Mouse (Mus musculus) cerebellum, adult 2 months (tissue): ENCODE measurements around the gene Zkscan14.

ENCODE experiments used
- CTCF ChIP-seq: fragments of 200-500 bp; IDR thresholded peaks from 2 replicates; pipeline ENCODE4 v1.5.1; 2011; ENCODE audit warnings: low read depth, mild to moderate bottlenecking, control low read depth, low read length, moderate library complexity, borderline replicate concordance; ENCODE audit not compliant: insufficient read depth
- POLR2A ChIP-seq: fragments of 200-500 bp; IDR thresholded peaks from 2 replicates; pipeline ENCODE4 v1.6.1; 2011; ENCODE audit warnings: low read length, control low read depth, borderline replicate concordance; ENCODE audit not compliant: insufficient read depth

DNA sequence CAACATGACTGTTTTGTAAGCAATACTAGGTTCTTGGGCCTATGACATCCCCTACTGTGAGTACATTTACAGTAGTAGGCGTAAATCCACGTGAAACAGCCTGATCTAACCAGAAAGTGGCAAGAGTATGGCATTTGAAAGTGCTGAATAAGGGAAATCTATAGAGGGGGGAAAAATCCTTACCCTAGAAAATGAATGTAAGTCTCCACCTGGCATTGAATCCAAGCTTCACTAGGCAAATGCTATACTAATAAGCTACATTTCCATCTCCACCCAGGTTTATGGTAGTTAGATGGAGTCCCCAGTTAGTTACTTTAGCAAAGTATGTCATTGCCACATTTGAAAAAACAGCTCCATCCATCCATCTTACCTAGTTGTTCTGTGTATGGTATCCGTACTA, 47.9 kb upstream of the Zkscan14 start:
- TF ChIP-seq CTCF (no peak), POLR2A (no peak)
